Mouse (Mus musculus) liver, adult 10 weeks (tissue): ENCODE measurements around the gene Ces2a. TPM values are rescaled to one million over a fixed set of nuclear protein-coding genes. Genes with fewer than 3 reads are reported as not detected.

Experiments used
- polyA plus RNA-seq: library from polyadenylated mRNA; stranded (reverse); fragments of 350-450 nt; fragmentation: Illumina TruSeq; extraction: RNeasy Lipid Tissue Mini Kit (QIAGEN cat#74804); gene quantifications from one replicate; pipeline ENCODE4 v1.2.3, GENCODE M21; 2014; ENCODE audit warnings: low read depth, low replicate concordance

Ces2a gene
- polyA plus RNA-seq, result 141 TPM

GRCm38 (mm10) chr8:104733753-104734152 lies at the start of gene Ces2a:
Gene Ces2a (plus strand): TSS chr8:104734003.

Other genes with a start within 250 kb of the Ces2a start
- gene Terb1, start 224.1 kb upstream of the Ces2a start, polyA plus RNA-seq, result not detected
- gene Nae1, start 199.4 kb upstream of the Ces2a start, polyA plus RNA-seq, result 122 TPM
- gene Car7, start 199.3 kb upstream of the Ces2a start, polyA plus RNA-seq, result 0.69 TPM
- 22.7 TPM for gene Pdp2, start 142.6 kb upstream of the Ces2a start, polyA plus RNA-seq
- gene Cdh16, start 109.6 kb upstream of the Ces2a start, polyA plus RNA-seq, result not detected
- gene Rrad, start 102.7 kb upstream of the Ces2a start, polyA plus RNA-seq, result not detected
- gene Ciao2b, start 92.0 kb upstream of the Ces2a start, polyA plus RNA-seq, result 1.8 TPM
- gene Ces2b, start 97.6 kb downstream of the Ces2a start, polyA plus RNA-seq, result 0.42 TPM
- 107 TPM for gene Ces2c, start 113.1 kb downstream of the Ces2a start, polyA plus RNA-seq
- 126 TPM for gene Ces2e, start 192.3 kb downstream of the Ces2a start, polyA plus RNA-seq
- not detected for gene Ces2f, start 213.4 kb downstream of the Ces2a start, polyA plus RNA-seq
- gene Ces2g, start 227.7 kb downstream of the Ces2a start, polyA plus RNA-seq, result 57.8 TPM